Mouse (Mus musculus) monocyte, adult 5-6 weeks (primary cell): Measurements from ENCODE around the gene Aldh2. TPM values are rescaled to one million over a fixed set of nuclear protein-coding genes. Genes with fewer than 3 reads are reported as not detected.

ENCODE experiments used
- ATAC-seq: fragments of 153-309, 156-312 bp; replicated peaks from 2 replicates; pipeline ENCODE4 v1.8.0; 2017; ENCODE audit warnings: mild to moderate bottlenecking; ENCODE audit not compliant: low TSS enrichment, insufficient number of reproducible peaks, severe bottlenecking, poor library complexity, low FRiP score
- total RNA-seq: library from RNA; stranded (forward); fragments of 200-1000, 200-491, 200-594 nt; gene quantifications from 3 replicates; pipeline ENCODE4 v1.2.3, GENCODE M21; 2017

The Aldh2 gene
- total RNA-seq, 1 experiment from 2014 or later, result 259 TPM

- no peak for ATAC-seq
These were observed 67.7 kb downstream of the Aldh2 start for GRCm38 (mm10) chr5:121525774-121526450.

GRCm38 (mm10) chr5:121519758-121520157, 73.9 kb downstream of the Aldh2 start:
- peak; percentile 96 for ATAC-seq

- no peak for ATAC-seq
These were observed 74.6 kb downstream of the Aldh2 start for GRCm38 (mm10) chr5:121518983-121519382.

Other genes with a start within 250 kb of the Aldh2 start
- gene Trafd1, start 208.2 kb downstream of the Aldh2 start, total RNA-seq, result 146 to 183 TPM (median 155 TPM) in 3 replicates
- 11.7 to 38.6 TPM (median 24.4 TPM) in 3 replicates for gene Naa25, start 195.9 kb downstream of the Aldh2 start, total RNA-seq
- gene Tmem116, start 141.9 kb downstream of the Aldh2 start, total RNA-seq, result 0.53 TPM in 1 of 3 replicates, not detected in the others
- gene Erp29, start 141.3 kb downstream of the Aldh2 start, total RNA-seq, result 290 to 464 TPM (median 461 TPM) in 3 replicates
- 0.57 TPM in 1 of 3 replicates, not detected in the others for gene Adam1b, start 90.4 kb downstream of the Aldh2 start, total RNA-seq
- gene Adam1a, start 48.3 kb downstream of the Aldh2 start, total RNA-seq, result 4.0 to 6.5 TPM (median 4.4 TPM) in 3 replicates
- not detected in 3 replicates for gene Gm42878, start 48.3 kb downstream of the Aldh2 start, total RNA-seq
- 129 to 201 TPM (median 159 TPM) in 3 replicates for gene Mapkapk5, start 47.9 kb downstream of the Aldh2 start, total RNA-seq
- 0.10 to 6.7 TPM (median 0.96 TPM) in 3 replicates for gene Acad12, start 25.1 kb upstream of the Aldh2 start, total RNA-seq
- gene Acad10, start 66.7 kb upstream of the Aldh2 start, total RNA-seq, result 1.7 to 3.4 TPM (median 2.6 TPM) in 3 replicates
- gene Brap, start 66.7 kb upstream of the Aldh2 start, total RNA-seq, result 109 to 124 TPM (median 113 TPM) in 3 replicates
- gene Atxn2, start 117.5 kb upstream of the Aldh2 start, total RNA-seq, result 24.4 to 49.0 TPM (median 40.7 TPM) in 3 replicates
- 37.3 to 51.6 TPM (median 46.2 TPM) in 3 replicates for gene Sh2b3, start 243.8 kb upstream of the Aldh2 start, total RNA-seq